Comparison of ENCODE assay signal across 8 mouse cellular contexts in the genomic region with DNA sequence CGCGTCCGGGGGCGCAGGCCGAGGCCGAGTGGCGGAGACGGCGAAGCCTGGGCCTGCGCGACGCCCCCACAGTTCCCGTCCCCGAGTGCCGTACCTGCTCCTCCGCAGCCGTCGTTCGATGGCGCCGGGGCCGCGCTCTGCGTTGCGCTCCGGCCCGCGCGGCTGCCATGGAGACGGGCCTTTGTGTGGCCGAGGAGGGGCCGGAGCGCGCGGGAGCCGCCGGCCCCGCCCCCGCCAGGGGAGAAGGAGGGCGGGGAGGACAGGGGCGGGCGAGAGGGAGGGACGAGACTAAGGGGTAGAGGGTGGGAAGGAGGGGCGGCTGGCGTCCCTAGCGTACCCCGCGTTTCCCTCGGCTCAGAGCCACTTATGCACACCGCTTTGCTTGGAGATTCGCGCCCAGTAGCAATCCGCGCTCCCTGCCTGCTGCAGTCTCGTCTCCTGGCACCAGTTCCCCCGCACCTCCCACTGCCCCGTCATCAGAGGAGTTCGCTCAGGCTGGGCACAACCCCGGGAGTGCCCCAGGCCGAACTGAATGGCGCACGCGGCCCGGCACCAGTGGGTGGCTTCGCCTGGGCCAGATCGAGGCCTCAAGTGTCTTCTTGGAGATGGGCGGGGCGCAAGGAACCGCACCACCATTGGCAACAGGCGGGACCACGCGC. TPM values are rescaled to one million over a fixed set of nuclear protein-coding genes. Genes with fewer than 3 reads are reported as not detected.
DNase-seq lines count a peak whose midpoint lies in the region; ATAC-seq and TF ChIP-seq lines count a peak whose summit lies in the region.

A gene (minus strand): TSS at position 218 of the 659 bp plus-strand sequence.

- peak; percentile 84 for ATAC-seq in embryonic facial prominence, embryonic 13.5 days (ENCODE audit: insufficient number of reproducible peaks, insufficient read depth, low FRiP score, low TSS enrichment, low read depth)
- ATAC-seq in limb, embryonic 14.5 days (ENCODE audit: low FRiP score, low read depth) = peak; percentile 92
- ATAC-seq in midbrain, embryonic 15.5 days (replicated peaks) = peak; percentile 87
- peak; percentile 72 for ATAC-seq in stomach, postnatal 0 days (ENCODE audit: low FRiP score, low TSS enrichment)

- H3K9me3 ChIP-seq in embryonic facial prominence, embryonic 13.5 days = no peaks in the 10 kb centered on the region
- no peaks in the 10 kb centered on the region for H3K9me3 ChIP-seq in limb, embryonic 14.5 days (ENCODE audit: control insufficient read depth, low read length)
- no peaks in the 10 kb centered on the region for H3K9me3 ChIP-seq in midbrain, embryonic 15.5 days
- no peaks in the 10 kb centered on the region for H3K9me3 ChIP-seq in stomach, postnatal 0 days (ENCODE audit: control insufficient read depth, low read length)

- peak within 1 kb of the TSS; percentile 83 for H3K4me3 ChIP-seq in embryonic facial prominence, embryonic 13.5 days
- H3K4me3 ChIP-seq in limb, embryonic 14.5 days (replicated peaks; ENCODE audit: low read length) = peak within 1 kb of the TSS; percentile 67
- peak within 1 kb of the TSS; percentile 83 for H3K4me3 ChIP-seq in midbrain, embryonic 15.5 days
- peak within 1 kb of the TSS; percentile 88 for H3K4me3 ChIP-seq in stomach, postnatal 0 days (ENCODE audit: low read depth, low read length)

- H3K9ac ChIP-seq in embryonic facial prominence, embryonic 13.5 days = peak within 1 kb of the TSS; percentile 92
- peak within 1 kb of the TSS; percentile 78 for H3K9ac ChIP-seq in limb, embryonic 14.5 days (ENCODE audit: low read depth, low read length, severe bottlenecking)
- peak within 1 kb of the TSS; percentile 95 for H3K9ac ChIP-seq in midbrain, embryonic 15.5 days
- H3K9ac ChIP-seq in stomach, postnatal 0 days (ENCODE audit: low read length) = peak within 1 kb of the TSS; percentile 87

- H3K4me1 ChIP-seq in embryonic facial prominence, embryonic 13.5 days = peaks cover 64% of the 10 kb centered on the region
- peaks cover 44% of the 10 kb centered on the region for H3K4me1 ChIP-seq in limb, embryonic 14.5 days (ENCODE audit: control insufficient read depth, insufficient read depth, low read length)
- H3K4me1 ChIP-seq in midbrain, embryonic 15.5 days = peaks cover 63% of the 10 kb centered on the region
- peaks cover 22% of the 10 kb centered on the region for H3K4me1 ChIP-seq in stomach, postnatal 0 days (replicated peaks; ENCODE audit: control insufficient read depth, insufficient read depth)

- H3K27ac ChIP-seq in embryonic facial prominence, embryonic 13.5 days = peak within 1 kb of the TSS; percentile 95
- peak within 1 kb of the TSS; percentile 90 for H3K27ac ChIP-seq in limb, embryonic 14.5 days (replicated peaks; ENCODE audit: low read depth, low read length)
- H3K27ac ChIP-seq in midbrain, embryonic 15.5 days = peak within 1 kb of the TSS; percentile 96
- peak within 1 kb of the TSS; percentile 95 for H3K27ac ChIP-seq in stomach, postnatal 0 days (replicated peaks)

- peak; percentile 97 for DNase-seq in 3134 (ENCODE audit: extremely low read depth, insufficient read length, low spot score)
- DNase-seq in adrenal gland, postnatal 14 days = peak; percentile 90
- peak; percentile 76 for DNase-seq in heart, adult 8-10 months (ENCODE audit: low spot score)
- DNase-seq in kidney, adult 8-10 months = peak; percentile 82 to 83
- DNase-seq in limb, embryonic 14.5 days (ENCODE audit: low spot score) = peak; percentile 88
- peak; percentile 91 for DNase-seq in stomach, postnatal 0 days (ENCODE audit: low spot score)

- H3K4me2 ChIP-seq in embryonic facial prominence, embryonic 13.5 days = peak within 1 kb of the TSS; percentile 93
- peak within 1 kb of the TSS; percentile 75 for H3K4me2 ChIP-seq in limb, embryonic 14.5 days (replicated peaks; ENCODE audit: low read depth, low read length, severe bottlenecking)
- peak within 1 kb of the TSS; percentile 91 for H3K4me2 ChIP-seq in midbrain, embryonic 15.5 days
- H3K4me2 ChIP-seq in stomach, postnatal 0 days (replicated peaks; ENCODE audit: low read depth) = peak within 1 kb of the TSS; percentile 83

- WGBS in embryonic facial prominence, embryonic 13.5 days = under 1% methylated on average over 69 of the region's 72 CpGs
- under 1% methylated on average over 35 of the region's 72 CpGs for WGBS in limb, embryonic 14.5 days
- under 1% methylated on average over 60 of the region's 72 CpGs for WGBS in midbrain, embryonic 15.5 days
- under 1% methylated on average over 54 of the region's 72 CpGs for WGBS in stomach, postnatal 0 days

- no peak for TF ChIP-seq EP300 in stomach, postnatal 0 days (optimal IDR thresholded peaks at IDR 0.05)

- H3K27me3 ChIP-seq in embryonic facial prominence, embryonic 13.5 days = no peaks in the 10 kb centered on the region
- H3K27me3 ChIP-seq in limb, embryonic 14.5 days (ENCODE audit: control insufficient read depth, insufficient read depth, low read length) = no peaks in the 10 kb centered on the region
- H3K27me3 ChIP-seq in midbrain, embryonic 15.5 days (replicated peaks) = no peaks in the 10 kb centered on the region
- H3K27me3 ChIP-seq in stomach, postnatal 0 days (ENCODE audit: control insufficient read depth, insufficient read depth, low read length) = no peaks in the 10 kb centered on the region

- peak; percentile 83; the same call in 1 of the 2 replicates for TF ChIP-seq POLR2A in limb, embryonic 14.5 days (IDR thresholded peaks at IDR 0.05; ENCODE audit: borderline replicate concordance, extremely low read depth, insufficient read depth, insufficient read length)

- 0 out of 2 replicates have a peak, but pooled peaks have one; percentile 12 for TF ChIP-seq CTCF in stomach, postnatal 0 days (IDR thresholded peaks at IDR 0.05; ENCODE audit: low read depth)

- peaks cover 9% of the 10 kb centered on the region; the same call in 1 of the 2 replicates for H3K36me3 ChIP-seq in embryonic facial prominence, embryonic 13.5 days
- no peaks in the 10 kb centered on the region for H3K36me3 ChIP-seq in limb, embryonic 14.5 days (ENCODE audit: control insufficient read depth, insufficient read depth, low read length)
- no peaks in the 10 kb centered on the region for H3K36me3 ChIP-seq in midbrain, embryonic 15.5 days (replicated peaks)
- no peaks in the 10 kb centered on the region for H3K36me3 ChIP-seq in stomach, postnatal 0 days (ENCODE audit: control insufficient read depth, insufficient read depth, low read length)

RNA-seq across cellular contexts. Expression of the gene that starts here (rescaled TPM):
- total RNA-seq in adrenal gland, postnatal 14 days (2021) = 83.2 and 110 TPM in 2 replicates
- polyA plus RNA-seq in embryonic facial prominence, embryonic 13.5 days (2015; fragmentation: Nextera tagmentation; extraction: Ambion mirVana) = 130 and 157 TPM in 2 replicates
- total RNA-seq in heart, adult 8-10 months (2022) = 100 to 1,000 TPM in 2 of 4 experiments, 10 to 100 TPM in 2; 92.5 to 104 (median 99.6) TPM
- polyA plus RNA-seq in limb, embryonic 14.5 days (2012; rRNA removed) = 212 and 268 TPM in 2 replicates
- polyA plus RNA-seq in limb, embryonic 14.5 days (2014; fragmentation: Nextera tagmentation; extraction: Ambion mirVana) = 170 and 183 TPM in 2 replicates
- polyA plus RNA-seq in midbrain, embryonic 15.5 days (2015; fragmentation: Nextera tagmentation; extraction: Ambion mirVana) = 101 and 108 TPM in 2 replicates
- polyA plus RNA-seq in stomach, postnatal 0 days (2015; fragmentation: Nextera tagmentation; extraction: Ambion mirVana) = 75.2 and 85.9 TPM in 2 replicates

Comparison
In these comparisons a context has a peak if more than half of its experiments do, and no peak if none do; other contexts are left out.
1. Peak in every context shown above with its lines: DNase-seq, ATAC-seq, H3K4me3 ChIP-seq and H3K27ac ChIP-seq.